Mouse (Mus musculus) erythroblast, adult 5-6 weeks (primary cell): ENCODE measurements at regions not wholly inside any gene's neighbourhood (a gene's known extent, or its start where the extent isn't known, plus 50 kb on each side); places are given as distances from the start of the nearest gene placed in this dataset.

ENCODE experiments used
- ATAC-seq: replicated peaks from 2 replicates; pipeline ENCODE4 v1.8.0; 2016; ENCODE audit warnings: moderate number of reproducible peaks, mild to moderate bottlenecking, moderate TSS enrichment, inconsistent platforms; ENCODE audit not compliant: poor library complexity, low FRiP score, severe bottlenecking

GRCm38 (mm10) chr12:94424340-94424981, 1267.6 kb upstream of the Flrt2 start:
- ATAC-seq: no peak

- no peak for ATAC-seq
Observed at GRCm38 (mm10) chr12:94449517-94449916, 1242.5 kb upstream of the Flrt2 start.

- ATAC-seq: no peak
Observed at GRCm38 (mm10) chr12:94468027-94468426, 1224.0 kb upstream of the Flrt2 start.

GRCm38 (mm10) chr12:94468609-94469008, 1223.4 kb upstream of the Flrt2 start:
- ATAC-seq: no peak

- no peak for ATAC-seq
Observed at GRCm38 (mm10) chr12:94469850-94470249, 1222.2 kb upstream of the Flrt2 start.

- no peak for ATAC-seq
Observed at GRCm38 (mm10) chr12:94470981-94471380, 1221.0 kb upstream of the Flrt2 start.

- no peak for ATAC-seq
Observed at GRCm38 (mm10) chr12:94488721-94489120, 1203.3 kb upstream of the Flrt2 start.

GRCm38 (mm10) chr12:94508099-94508498, 1183.9 kb upstream of the Flrt2 start:
- no peak for ATAC-seq

- ATAC-seq: no peak
Observed at GRCm38 (mm10) chr12:94509855-94510254, 1182.2 kb upstream of the Flrt2 start.

GRCm38 (mm10) chr12:94544706-94545105, 1147.3 kb upstream of the Flrt2 start:
- ATAC-seq: no peak

GRCm38 (mm10) chr12:94560374-94561194, 1131.4 kb upstream of the Flrt2 start:
- ATAC-seq: no peak

- ATAC-seq: no peak
Observed at GRCm38 (mm10) chr12:94574981-94575380, 1117.0 kb upstream of the Flrt2 start.

GRCm38 (mm10) chr12:94580345-94580744, 1111.7 kb upstream of the Flrt2 start:
- no peak for ATAC-seq

GRCm38 (mm10) chr12:94584309-94584708, 1107.7 kb upstream of the Flrt2 start:
- ATAC-seq: no peak

- no peak for ATAC-seq
Observed at GRCm38 (mm10) chr12:94587031-94587430, 1105.0 kb upstream of the Flrt2 start.

GRCm38 (mm10) chr12:94588599-94588998, 1103.4 kb upstream of the Flrt2 start:
- no peak for ATAC-seq

- ATAC-seq: no peak
Observed at GRCm38 (mm10) chr12:94589033-94589432, 1103.0 kb upstream of the Flrt2 start.

GRCm38 (mm10) chr12:94605566-94605965, 1086.5 kb upstream of the Flrt2 start:
- ATAC-seq: no peak

GRCm38 (mm10) chr12:94636555-94636954, 1055.5 kb upstream of the Flrt2 start:
- ATAC-seq: no peak

GRCm38 (mm10) chr12:94640153-94640552, 1051.9 kb upstream of the Flrt2 start:
- ATAC-seq: no peak

- no peak for ATAC-seq
Observed at GRCm38 (mm10) chr12:94645302-94645701, 1046.7 kb upstream of the Flrt2 start.
